Mouse (Mus musculus) forebrain, embryonic 12.5 days (tissue): Measurements from ENCODE around the gene Nrxn3. TPM values are rescaled to one million over a fixed set of nuclear protein-coding genes. Genes with fewer than 3 reads are reported as not detected.

ENCODE experiments used
- microRNA-seq: library from miRNA; unstranded; fragments of <30 nt; microRNA quantifications from one replicate; pipeline ENCODE4, GENCODE M21; 2017
- polyA plus RNA-seq: library from polyadenylated mRNA; unstranded; fragments of >200 nt; fragmentation: Nextera tagmentation; extraction: Ambion mirVana; gene quantifications from 2 replicates; pipeline ENCODE4 v1.2.1, GENCODE M21; 2016

Gene Nrxn3
- polyA plus RNA-seq, 1 experiment from 2014 or later = 62.2 TPM

Small RNA genes within 50 kb of the gene (microRNA-seq; reads per million reads assigned to microRNA genes)
- gene Gm23989 (not detected), gene Gm27313 (not detected)
